Mouse (Mus musculus) CH12.LX (cell line): ENCODE data around the gene Tmem126b. TPM values are rescaled to one million over a fixed set of nuclear protein-coding genes. Genes with fewer than 3 reads are reported as not detected.
A peak's percentile ranks its signal among the peaks of the same experiment; 100 is the strongest.

Experiments used
- DNase-seq: peaks from one replicate; pipeline ENCODE4 v3.0.0-alpha.2; 2013; ENCODE audit errors: extremely low read depth
- H3K27ac ChIP-seq: 2 replicates; pipeline ENCODE4 v1.5.1; 2012; ENCODE audit warnings: low read depth, mild to moderate bottlenecking, control low read depth, moderate library complexity; ENCODE audit not compliant: insufficient read depth
- H3K27me3 ChIP-seq: replicated peaks from 2 replicates; pipeline ENCODE3; 2012; ENCODE audit warnings: inconsistent platforms
- H3K36me3 ChIP-seq, 2 experiments: replicated peaks in 1 of 2; 2 replicates each; pipeline versions ENCODE3 to v1.6.1; 2012; ENCODE audit warnings: inconsistent platforms in 1 of 2, low read length in 1 of 2, mild to moderate bottlenecking in 1 of 2, mixed read lengths in 1 of 2, moderate library complexity in 1 of 2; ENCODE audit not compliant: control insufficient read depth in 1 of 2, insufficient read depth in 1 of 2
- H3K4me1 ChIP-seq, 2 experiments: 2 replicates each; pipeline ENCODE4 v1.6.1; 2012; ENCODE audit warnings: inconsistent platforms in 1 of 2, moderate library complexity in 1 of 2; ENCODE audit not compliant: insufficient read depth in 2 of 2, control insufficient read depth in 1 of 2
- H3K4me2 ChIP-seq: 2 replicates; pipeline ENCODE4 v1.6.1; 2012; ENCODE audit warnings: low read depth, mild to moderate bottlenecking, control low read depth; ENCODE audit not compliant: poor library complexity, insufficient read depth, severe bottlenecking
- H3K4me3 ChIP-seq, 3 experiments: fragments of 150-350 bp in 1 of 3; sonication (generic) in 1 of 3; replicated peaks in 1 of 3; 2 replicates each; pipeline versions ENCODE3 to v1.5.1; 2011 to 2012; ENCODE audit warnings: low read depth in 2 of 3, low read length in 2 of 3, mild to moderate bottlenecking in 2 of 3, moderate library complexity in 2 of 3, control low read depth in 1 of 3, improper control_type of control experiment in 1 of 3, inconsistent platforms in 1 of 3, mixed read lengths in 1 of 3; ENCODE audit not compliant: poor library complexity in 1 of 3
- H3K79me2 ChIP-seq: replicated peaks from 2 replicates; pipeline ENCODE4 v1.6.1; 2012; ENCODE audit warnings: mild to moderate bottlenecking, moderate library complexity; ENCODE audit not compliant: control insufficient read depth, poor library complexity, insufficient read depth, severe bottlenecking; ENCODE audit errors: extremely low read depth
- H3K9ac ChIP-seq: 2 replicates; pipeline ENCODE4 v1.6.1; 2012; ENCODE audit warnings: low read depth, mild to moderate bottlenecking, control low read depth, moderate library complexity; ENCODE audit not compliant: insufficient read depth
- H3K9me3 ChIP-seq: replicated peaks from 2 replicates; pipeline ENCODE3; 2012; ENCODE audit warnings: low read length, inconsistent platforms, mixed read lengths
- BHLHE40 ChIP-seq: IDR thresholded peaks from 2 replicates; pipeline ENCODE4 v1.6.1; 2011; ENCODE audit warnings: mild to moderate bottlenecking, low read depth, low read length, improper control_type of control experiment
- CHD1 ChIP-seq: IDR thresholded peaks from 2 replicates; pipeline ENCODE4 v1.6.1; 2012; ENCODE audit warnings: low read depth, low read length, improper control_type of control experiment, inconsistent platforms
- CHD2 ChIP-seq: IDR thresholded peaks from 2 replicates; pipeline ENCODE4 v1.6.1; 2011; ENCODE audit warnings: low read length, improper control_type of control experiment
- CTCF ChIP-seq, 2 experiments: IDR thresholded peaks in 1 of 2; conservative IDR thresholded peaks in 1 of 2; 2 replicates each; pipeline ENCODE4 v1.5.1; 2011 to 2012; ENCODE audit warnings: low read depth in 2 of 2, low read length in 2 of 2, improper control_type of control experiment in 1 of 2, inconsistent platforms in 1 of 2, mild to moderate bottlenecking in 1 of 2, moderate library complexity in 1 of 2
- E2F4 ChIP-seq: IDR thresholded peaks from 2 replicates; pipeline ENCODE4 v1.6.1; 2011; ENCODE audit warnings: low read depth, low read length, improper control_type of control experiment; ENCODE audit not compliant: insufficient replicate concordance
- ELF1 ChIP-seq: IDR thresholded peaks from 2 replicates; pipeline ENCODE4 v1.6.1; 2014; ENCODE audit warnings: low read depth, mild to moderate bottlenecking, inconsistent platforms, low read length, improper control_type of control experiment
- EP300 ChIP-seq: IDR thresholded peaks from 2 replicates; pipeline ENCODE4 v1.6.1; 2011; ENCODE audit warnings: low read length, improper control_type of control experiment
- ETS1 ChIP-seq: conservative IDR thresholded peaks from 2 replicates; pipeline ENCODE4 v1.6.1; 2012; ENCODE audit warnings: low read depth, mild to moderate bottlenecking, inconsistent platforms, low read length, improper control_type of control experiment, moderate library complexity
- GABPA ChIP-seq: IDR thresholded peaks from 2 replicates; pipeline ENCODE4 v1.6.1; 2012; ENCODE audit warnings: low read depth, low read length, improper control_type of control experiment, inconsistent platforms; ENCODE audit not compliant: insufficient replicate concordance
- HCFC1 ChIP-seq: IDR thresholded peaks from 2 replicates; pipeline ENCODE4 v1.6.1; 2012; ENCODE audit warnings: low read depth, mild to moderate bottlenecking, inconsistent platforms, low read length, improper control_type of control experiment
- IRF4 ChIP-seq: IDR thresholded peaks from 2 replicates; pipeline ENCODE4 v1.6.1; 2014; ENCODE audit warnings: low read depth, mild to moderate bottlenecking, inconsistent platforms, low read length, improper control_type of control experiment
- JUN ChIP-seq: IDR thresholded peaks from 2 replicates; pipeline ENCODE4 v1.6.1; 2011; ENCODE audit warnings: low read depth, mild to moderate bottlenecking, low read length, improper control_type of control experiment, moderate library complexity; ENCODE audit not compliant: insufficient read depth
- JUND ChIP-seq: conservative IDR thresholded peaks from 2 replicates; pipeline ENCODE4 v1.6.1; 2011; ENCODE audit warnings: low read depth, low read length, improper control_type of control experiment
- KAT2A ChIP-seq: IDR thresholded peaks from 2 replicates; pipeline ENCODE4 v1.6.1; 2012; ENCODE audit warnings: low read length, improper control_type of control experiment, inconsistent platforms; ENCODE audit not compliant: insufficient replicate concordance
- MAX ChIP-seq: IDR thresholded peaks from 2 replicates; pipeline ENCODE4 v1.6.1; 2011; ENCODE audit warnings: low read length, improper control_type of control experiment
- MAZ ChIP-seq: IDR thresholded peaks from 2 replicates; pipeline ENCODE4 v1.6.1; 2012; ENCODE audit warnings: low read depth, mild to moderate bottlenecking, inconsistent platforms, low read length, improper control_type of control experiment, moderate library complexity
- MXI1 ChIP-seq: IDR thresholded peaks from 2 replicates; pipeline ENCODE4 v1.6.1; 2011; ENCODE audit warnings: mild to moderate bottlenecking, low read depth, low read length, improper control_type of control experiment
- MYC ChIP-seq: IDR thresholded peaks from 2 replicates; pipeline ENCODE4 v1.6.1; 2011; ENCODE audit warnings: low read depth, mild to moderate bottlenecking, improper control_type of control experiment, low read length
- NELFE ChIP-seq: IDR thresholded peaks from 2 replicates; pipeline ENCODE4 v1.6.1; 2011; ENCODE audit warnings: low read depth, low read length, improper control_type of control experiment
- POLR2A ChIP-seq: IDR thresholded peaks from 2 replicates; pipeline ENCODE4 v1.6.1; 2011; ENCODE audit warnings: low read depth, mild to moderate bottlenecking, improper control_type of control experiment, low read length
- POLR2AphosphoS2 ChIP-seq: IDR thresholded peaks from 2 replicates; pipeline ENCODE4 v1.6.1; 2011; ENCODE audit warnings: low read depth, low read length, improper control_type of control experiment
- RCOR1 ChIP-seq: conservative IDR thresholded peaks from 2 replicates; pipeline ENCODE4 v1.6.1; 2012; ENCODE audit warnings: low read depth, mild to moderate bottlenecking, inconsistent platforms, low read length, improper control_type of control experiment
- SIN3A ChIP-seq: IDR thresholded peaks from 2 replicates; pipeline ENCODE4 v1.6.1; 2012; ENCODE audit warnings: low read length, improper control_type of control experiment, inconsistent platforms
- TBP ChIP-seq: conservative IDR thresholded peaks from 2 replicates; pipeline ENCODE4 v1.6.1; 2011; ENCODE audit warnings: low read depth, low read length, improper control_type of control experiment
- TCF12 ChIP-seq: IDR thresholded peaks from 2 replicates; pipeline ENCODE4 v1.6.1; 2014; ENCODE audit warnings: low read depth, mild to moderate bottlenecking, inconsistent platforms, low read length, improper control_type of control experiment
- UBTF ChIP-seq: IDR thresholded peaks from 2 replicates; pipeline ENCODE4 v1.6.1; 2012; ENCODE audit warnings: low read depth, mild to moderate bottlenecking, inconsistent platforms, low read length, improper control_type of control experiment, moderate library complexity
- ZMIZ1 ChIP-seq: IDR thresholded peaks from 2 replicates; pipeline ENCODE4 v1.6.1; 2012; ENCODE audit warnings: low read depth, mild to moderate bottlenecking, inconsistent platforms, low read length, improper control_type of control experiment
- ZNF384 ChIP-seq: IDR thresholded peaks from 2 replicates; pipeline ENCODE4 v1.6.1; 2012; ENCODE audit warnings: low read depth, low read length, improper control_type of control experiment, inconsistent platforms
- dilution Hi-C: fragments of 300-500 bp; cut with MboI; formaldehyde crosslinking; loops from 2 replicates; pipeline ENCODE4 v1.14.3; 2020; ENCODE audit warnings: low sequenced_read_pairs; ENCODE audit not compliant: extremely low pct_unique_long_range_greater_than_20kb, extremely low pct_ligation_motif_present
- in situ Hi-C: fragments of 300-500 bp; cut with MboI; formaldehyde crosslinking; loops from 3 replicates; pipeline ENCODE4 v1.14.3; 2019; ENCODE audit warnings: low sequenced_read_pairs, low pct_ligation_motif_present, low pct_unique_long_range_greater_than_20kb, mixed read lengths
- polyA plus RNA-seq: library from polyadenylated mRNA; unstranded; fragments of >175 nt; gene quantifications from 2 replicates; pipeline ENCODE4 v1.2.1, GENCODE M21; 2012; ENCODE audit warnings: low read depth; ENCODE audit not compliant: insufficient read length
- total RNA-seq, 2 experiments: library from RNA; depleted of rRNA; stranded (reverse); fragments of 300-350 nt in 1 of 2; fragments of >200 nt in 1 of 2; gene quantifications; 2 replicates each; pipeline ENCODE4 v1.2.3; 2012 to 2014

The Tmem126b gene
- total and polyA plus RNA-seq, 3 experiments = 9.1 to 15.7 (median 10.9) TPM

DNA sequence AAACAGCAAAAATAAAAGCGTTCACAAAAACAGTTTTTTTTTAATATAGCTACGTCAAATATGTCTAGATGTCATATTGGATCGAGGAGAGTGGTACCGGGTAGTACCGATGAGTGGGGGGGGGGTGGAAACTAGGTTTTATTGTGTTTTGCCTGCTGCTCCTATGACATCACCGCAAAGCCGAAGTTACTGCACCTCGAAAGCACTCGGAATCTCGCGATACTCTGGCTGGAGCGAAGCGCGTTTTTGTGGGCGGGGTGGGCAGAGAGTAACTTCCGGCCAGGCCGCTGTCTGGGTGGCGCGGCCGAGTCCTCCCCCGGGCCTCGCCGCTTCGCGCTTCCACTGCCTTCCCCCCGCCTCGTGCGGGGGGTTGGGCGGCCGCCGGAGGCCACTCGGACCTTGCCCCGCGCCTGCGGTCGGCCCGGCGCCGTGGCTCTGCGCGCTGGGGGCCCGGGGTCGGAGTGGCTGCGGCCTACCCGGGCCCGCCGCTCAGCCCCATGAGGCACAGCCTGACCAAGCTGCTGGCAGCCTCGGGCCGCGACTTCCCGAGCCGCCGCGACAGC lies 33.2 kb downstream of the Tmem126b start, which contains the start of gene Crebzf:
Gene Crebzf (plus strand): TSS at position 212 of the 563 bp plus-strand sequence.
- dilution Hi-C loops (no loop called here), in situ Hi-C loops (loop anchor here (25.0 kb wide), 1 partner anchor 430 kb away; no protein-coding TSS in a partner anchor)
- TF ChIP-seq TCF12 (peak; percentile 90), POLR2A (peak; percentile 94), JUN (peak; percentile 75; the same call in 1 of the 2 replicates), E2F4 (peak; percentile 20; the same call in 1 of the 2 replicates), ZMIZ1 (peak; percentile 30; the same call in 1 of the 2 replicates), MYC (peak; percentile 60), UBTF (peak; percentile 19; the same call in 1 of the 2 replicates), EP300 (0 out of 2 replicates have a peak, but pooled peaks have one; percentile 27), RCOR1 (no peak), BHLHE40 (no peak), CHD1 (no peak), JUND (peak; percentile 64; the same call in 1 of the 2 replicates), MAZ (peak; percentile 82), POLR2AphosphoS2 (peak; percentile 80; the same call in 1 of the 2 replicates), GABPA (no peak), CTCF (conservative IDR thresholded peaks at IDR 0.05 in 1 of 2, IDR thresholded peaks at IDR 0.05 in 1 of 2; ENCODE audit: low read depth in 2 of 2, low read length in 2 of 2) (no peak), MXI1 (peak; percentile 81), NELFE (peak; percentile 74; the same call in 1 of the 2 replicates), MAX (no peak; the same call in 1 of the 2 replicates), SIN3A (peak; percentile 93), TBP (peak; percentile 88), ELF1 (peak; percentile 84), HCFC1 (peak; percentile 79), KAT2A (peak; percentile 70; the same call in 1 of the 2 replicates), ZNF384 (no peak), CHD2 (peak; percentile 100), IRF4 (peak; percentile 54; the same call in 1 of the 2 replicates), ETS1 (peak; percentile 43)
- Histone ChIP-seq H3K9ac (peak within 1 kb of the TSS; percentile 99), H3K4me3 (peak within 1 kb of the TSS; percentile 77 to 100 (median 94)), H3K36me3 (peaks cover 2 to 19% of the 10 kb centered on the region in 2 experiments), H3K4me2 (peak within 1 kb of the TSS; percentile 94), H3K4me1 (peaks cover 3 to 16% of the 10 kb centered on the region in 2 experiments; a peak in 2 of 4 replicates), H3K27me3 (no peaks in the 10 kb centered on the region), H3K9me3 (no peaks in the 10 kb centered on the region), H3K79me2 (peaks cover 31% of the 10 kb centered on the region), H3K27ac (peak within 1 kb of the TSS; percentile 70)
- peak; percentile 98 for DNase-seq
